ENCODE assay signal across 22 mouse cellular contexts in genomic region chr1:142159481-142159880, GRCm38 (mm10).
DNase-seq lines count a peak whose midpoint lies in the region; ATAC-seq lines count a peak whose summit lies in the region.
"Had no signal": no experiment of that assay in that cellular context is flagged by ENCODE, and none has a peak within 500 bp of the region (broad histone marks: within the 10 kb centered on the region; RNA-seq: fewer than 3 reads in every experiment).

No protein-coding gene starts in this region.

- H3K4me3 ChIP-seq in forebrain, embryonic 11.5 days (ENCODE audit: low read depth, low read length): no peak overlapping the region
- H3K4me3 ChIP-seq in forebrain, embryonic 13.5 days: no peak overlapping the region
- H3K4me3 ChIP-seq: embryonic facial prominence, embryonic 12.5 days; embryonic facial prominence, embryonic 15.5 days; erythroblast, embryonic 14.5 days; forebrain, embryonic 10.5 days had no signal

- no peaks in the 10 kb centered on the region for H3K36me3 ChIP-seq in forebrain, embryonic 11.5 days (ENCODE audit: control insufficient read depth, insufficient read depth, low read length)
- H3K36me3 ChIP-seq in forebrain, embryonic 13.5 days (ENCODE audit: poor library complexity, severe bottlenecking): no peaks in the 10 kb centered on the region
- H3K36me3 ChIP-seq: embryonic facial prominence, embryonic 12.5 days; embryonic facial prominence, embryonic 15.5 days; forebrain, embryonic 10.5 days had no signal

- no peak for DNase-seq in forebrain, embryonic 11.5 days (ENCODE audit: low spot score)
- peak; percentile 60 for DNase-seq in retina, embryonic 14.5 days (ENCODE audit: low spot score)
- DNase-seq in urinary bladder, postnatal 36 days (ENCODE audit: low spot score in 2 of 2): no peak
- no peak for DNase-seq in cerebellum, postnatal 25 days
- DNase-seq: adrenal gland, adult 8-10 months; adrenal gland, postnatal 14 days; adrenal gland, postnatal 36 days; cerebellum, adult 11-12 months; cerebellum, adult 2 months; cerebellum, adult 9-10 months; cerebellum, postnatal 10 days; cerebellum, postnatal 36 days; embryo, embryonic 11 days had no signal

- H3K4me2 ChIP-seq in forebrain, embryonic 11.5 days (ENCODE audit: low read depth, low read length, severe bottlenecking): no peak overlapping the region
- no peak overlapping the region for H3K4me2 ChIP-seq in forebrain, embryonic 13.5 days
- H3K4me2 ChIP-seq: embryonic facial prominence, embryonic 12.5 days; embryonic facial prominence, embryonic 15.5 days had no signal

- no peaks in the 10 kb centered on the region for H3K9me3 ChIP-seq in forebrain, embryonic 11.5 days (ENCODE audit: control insufficient read depth, low read length)
- no peaks in the 10 kb centered on the region for H3K9me3 ChIP-seq in forebrain, embryonic 13.5 days (replicated peaks)
- H3K9me3 ChIP-seq: embryonic facial prominence, embryonic 12.5 days; embryonic facial prominence, embryonic 15.5 days; forebrain, embryonic 10.5 days had no signal

- H3K4me1 ChIP-seq in forebrain, embryonic 11.5 days (replicated peaks; ENCODE audit: control insufficient read depth, insufficient read depth, low read length): no peaks in the 10 kb centered on the region
- H3K4me1 ChIP-seq in forebrain, embryonic 13.5 days: no peaks in the 10 kb centered on the region
- H3K4me1 ChIP-seq: embryonic facial prominence, embryonic 12.5 days; embryonic facial prominence, embryonic 15.5 days; forebrain, embryonic 10.5 days had no signal

- H3K27me3 ChIP-seq in forebrain, embryonic 11.5 days (ENCODE audit: control insufficient read depth, insufficient read depth, low read length): no peaks in the 10 kb centered on the region
- no peaks in the 10 kb centered on the region for H3K27me3 ChIP-seq in forebrain, embryonic 13.5 days
- H3K27me3 ChIP-seq: embryonic facial prominence, embryonic 12.5 days; embryonic facial prominence, embryonic 15.5 days; Patski had no signal

- no peak overlapping the region for H3K9ac ChIP-seq in forebrain, embryonic 11.5 days (ENCODE audit: low read length)
- no peak overlapping the region for H3K9ac ChIP-seq in forebrain, embryonic 13.5 days
- H3K9ac ChIP-seq: embryonic facial prominence, embryonic 12.5 days; embryonic facial prominence, embryonic 15.5 days had no signal

- H3K27ac ChIP-seq in forebrain, embryonic 11.5 days (ENCODE audit: low read depth, low read length): no peak overlapping the region
- H3K27ac ChIP-seq in forebrain, embryonic 13.5 days: no peak overlapping the region
- H3K27ac ChIP-seq: embryonic facial prominence, embryonic 12.5 days; embryonic facial prominence, embryonic 15.5 days; forebrain, embryonic 10.5 days had no signal

- ATAC-seq in forebrain, embryonic 11.5 days (replicated peaks; ENCODE audit: low FRiP score): peak; percentile 42; the same call in 1 of the 2 replicates
- no peak for ATAC-seq in forebrain, embryonic 13.5 days
- ATAC-seq: activated CD4-positive, CD25-positive, alpha-beta regulatory T cell, adult 4 months; forebrain, embryonic 14.5 days; forebrain, embryonic 16.5 days; Patski had no signal
